In genomic region chr17:29080758-29081617, GRCm38 (mm10) we compare ENCODE assay signal across 8 mouse cellular contexts. TPM values are rescaled to one million over a fixed set of nuclear protein-coding genes. Genes with fewer than 3 reads are reported as not detected.
DNase-seq lines count a peak whose midpoint lies in the region; ATAC-seq lines count a peak whose summit lies in the region.

No protein-coding gene starts in this region.

- peak overlapping the region; percentile 63; the same call in 1 of the 2 replicates for H3K9ac ChIP-seq in heart, embryonic 13.5 days
- H3K9ac ChIP-seq in hindbrain, embryonic 15.5 days, result no peak overlapping the region
- H3K9ac ChIP-seq in midbrain, embryonic 16.5 days (ENCODE audit: low read depth, low read length), result no peak overlapping the region

- no peak for DNase-seq in heart, postnatal 36 days
- DNase-seq in MEL-GATA-1-ER (ENCODE audit: extremely low read depth, low read depth), result peak; percentile 72
- DNase-seq in adrenal gland, postnatal 10 days, result no peak
- no peak for DNase-seq in thymus, postnatal 36 days
- DNase-seq in adrenal gland, postnatal 4 days (ENCODE audit: low spot score in 2 of 2), result no peak

- H3K27me3 ChIP-seq in heart, embryonic 13.5 days (replicated peaks), result peaks cover 29% of the 10 kb centered on the region
- H3K27me3 ChIP-seq in hindbrain, embryonic 15.5 days, result peaks cover 15% of the 10 kb centered on the region; the same call in 1 of the 2 replicates
- H3K27me3 ChIP-seq in midbrain, embryonic 16.5 days (ENCODE audit: control insufficient read depth, insufficient read depth, low read depth, low read length), result no peaks in the 10 kb centered on the region; the same call in 1 of the 2 replicates

- intact Hi-C loops in heart, postnatal 36 days (cut with DNase I), result no loop called here

- peak overlapping the region; percentile 55 for H3K4me2 ChIP-seq in heart, embryonic 13.5 days
- H3K4me2 ChIP-seq in hindbrain, embryonic 15.5 days, result peak overlapping the region; percentile 40
- peak overlapping the region; percentile 44 for H3K4me2 ChIP-seq in midbrain, embryonic 16.5 days (ENCODE audit: low read length)

- peak overlapping the region; percentile 22 for H3K4me3 ChIP-seq in heart, embryonic 13.5 days
- H3K4me3 ChIP-seq in hindbrain, embryonic 15.5 days, result no peak overlapping the region
- H3K4me3 ChIP-seq in midbrain, embryonic 16.5 days (ENCODE audit: low read depth, low read length), result no peak overlapping the region

- peaks cover 41% of the 10 kb centered on the region for H3K4me1 ChIP-seq in heart, embryonic 13.5 days
- peaks cover 22% of the 10 kb centered on the region for H3K4me1 ChIP-seq in hindbrain, embryonic 15.5 days (replicated peaks)
- peaks cover 18% of the 10 kb centered on the region for H3K4me1 ChIP-seq in midbrain, embryonic 16.5 days (ENCODE audit: control insufficient read depth, insufficient read depth, low read length)

- ATAC-seq in heart, embryonic 13.5 days (ENCODE audit: extremely low read depth, insufficient number of reproducible peaks, low FRiP score, low TSS enrichment), result no peak
- ATAC-seq in hindbrain, embryonic 15.5 days (ENCODE audit: low FRiP score, low read depth), result no peak
- no peak for ATAC-seq in midbrain, embryonic 16.5 days

- 7% methylated on average over 23 of the region's 23 CpGs for whole genome bisulfite sequencing in heart, embryonic 13.5 days
- 4% methylated on average over 22 of the region's 23 CpGs for WGBS in hindbrain, embryonic 15.5 days
- 5% methylated on average over 22 of the region's 23 CpGs for WGBS in midbrain, embryonic 16.5 days

- H3K36me3 ChIP-seq in heart, embryonic 13.5 days, result no peaks in the 10 kb centered on the region
- no peaks in the 10 kb centered on the region for H3K36me3 ChIP-seq in hindbrain, embryonic 15.5 days
- H3K36me3 ChIP-seq in midbrain, embryonic 16.5 days (ENCODE audit: control insufficient read depth, insufficient read depth, low read length), result no peaks in the 10 kb centered on the region

- H3K9me3 ChIP-seq in heart, embryonic 13.5 days, result no peaks in the 10 kb centered on the region
- H3K9me3 ChIP-seq in hindbrain, embryonic 15.5 days, result no peaks in the 10 kb centered on the region
- H3K9me3 ChIP-seq in midbrain, embryonic 16.5 days (replicated peaks; ENCODE audit: control insufficient read depth, low read length, poor library complexity, severe bottlenecking), result no peaks in the 10 kb centered on the region

- no peak overlapping the region for H3K27ac ChIP-seq in heart, embryonic 13.5 days (replicated peaks)
- no peak overlapping the region for H3K27ac ChIP-seq in hindbrain, embryonic 15.5 days (replicated peaks)
- H3K27ac ChIP-seq in midbrain, embryonic 16.5 days (ENCODE audit: low read length), result no peak overlapping the region

RNA-seq across cellular contexts. Expression of gene Cdkn1a, which starts 9.8 kb away (rescaled TPM):
- 38.5 and 52.3 TPM in 2 replicates for polyA plus RNA-seq in heart, embryonic 13.5 days (2015; fragmentation: Nextera tagmentation; extraction: Ambion mirVana)
- 10 to 100 TPM; 40.8 to 83.9 TPM for total RNA-seq in heart, postnatal 36 days (2021)
- 109 and 115 TPM in 2 replicates for polyA plus RNA-seq in hindbrain, embryonic 15.5 days (2015; fragmentation: Nextera tagmentation; extraction: Ambion mirVana)
- 115 and 148 TPM in 2 replicates for polyA plus RNA-seq in midbrain, embryonic 16.5 days (2015; fragmentation: Nextera tagmentation; extraction: Ambion mirVana)
- 100 to 1,000 TPM in 1 of 2 experiments, 10 to 100 TPM in 1; 46.6 to 201 TPM for total RNA-seq in adrenal gland, postnatal 10 days (2021)
- total RNA-seq in adrenal gland, postnatal 4 days (2021), result 10 to 100 TPM; 33.7 to 36.0 TPM

RNA-seq across cellular contexts. Expression of gene Rab44, which starts 33.0 kb away (rescaled TPM):
- 0.18 and 0.35 TPM in 2 replicates for polyA plus RNA-seq in heart, embryonic 13.5 days (2015; fragmentation: Nextera tagmentation; extraction: Ambion mirVana)
- total RNA-seq in heart, postnatal 36 days (2021), result under 1 TPM; 0.43 to 0.50 TPM
- polyA plus RNA-seq in hindbrain, embryonic 15.5 days (2015; fragmentation: Nextera tagmentation; extraction: Ambion mirVana), result 0.09 TPM in 1 of 2 replicates, not detected in the other
- 0.08 and 0.17 TPM in 2 replicates for polyA plus RNA-seq in midbrain, embryonic 16.5 days (2015; fragmentation: Nextera tagmentation; extraction: Ambion mirVana)
- total RNA-seq in adrenal gland, postnatal 10 days (2021), result 1 to 10 TPM in 1 of 2 experiments, under 1 TPM in 1; 0.66 to 1.4 TPM
- 1 to 10 TPM; 1.4 to 1.7 TPM for total RNA-seq in adrenal gland, postnatal 4 days (2021)

RNA-seq across cellular contexts. Expression of gene Srsf3, which starts 48.6 kb away (rescaled TPM):
- 321 and 347 TPM in 2 replicates for polyA plus RNA-seq in heart, embryonic 13.5 days (2015; fragmentation: Nextera tagmentation; extraction: Ambion mirVana)
- 10 to 100 TPM; 54.9 to 60.9 TPM for total RNA-seq in heart, postnatal 36 days (2021)
- 411 and 428 TPM in 2 replicates for polyA plus RNA-seq in hindbrain, embryonic 15.5 days (2015; fragmentation: Nextera tagmentation; extraction: Ambion mirVana)
- 425 and 475 TPM in 2 replicates for polyA plus RNA-seq in midbrain, embryonic 16.5 days (2015; fragmentation: Nextera tagmentation; extraction: Ambion mirVana)
- 100 to 1,000 TPM; 144 to 193 TPM for total RNA-seq in adrenal gland, postnatal 10 days (2021)
- total RNA-seq in adrenal gland, postnatal 4 days (2021), result 100 to 1,000 TPM; 235 to 271 TPM
